Mouse (Mus musculus) embryonic fibroblast, embryonic 13.5 days (primary cell): ENCODE results near the gene Trpm6. TPM values are rescaled to one million over a fixed set of nuclear protein-coding genes. Genes with fewer than 3 reads are reported as not detected.

Experiments used
- H3K27ac ChIP-seq: 2 replicates; pipeline ENCODE4 v1.5.1; 2012; ENCODE audit warnings: low read length, control low read depth, inconsistent platforms; ENCODE audit not compliant: insufficient read depth
- H3K4me1 ChIP-seq: 2 replicates; pipeline ENCODE4 v1.6.1; 2011; ENCODE audit warnings: low read length; ENCODE audit not compliant: control insufficient read depth, insufficient read depth
- H3K4me3 ChIP-seq: 2 replicates; pipeline ENCODE4 v1.5.1; 2011; ENCODE audit warnings: mild to moderate bottlenecking, control low read depth, low read length; ENCODE audit not compliant: insufficient read depth
- CTCF ChIP-seq: IDR thresholded peaks from 2 replicates; pipeline ENCODE4 v1.5.1; 2011; ENCODE audit warnings: mild to moderate bottlenecking, control low read depth, low read length, moderate library complexity, borderline replicate concordance; ENCODE audit not compliant: insufficient read depth
- POLR2A ChIP-seq: IDR thresholded peaks from 2 replicates; pipeline ENCODE4 v1.6.1; 2011; ENCODE audit warnings: low read depth, mild to moderate bottlenecking, control low read depth, low read length, moderate library complexity
- polyA plus RNA-seq: library from polyadenylated mRNA; stranded (reverse); fragments of >200 nt; gene quantifications from 2 replicates; pipeline ENCODE4 v1.2.4, GENCODE M21; 2011; ENCODE audit warnings: low read depth; ENCODE audit not compliant: missing spikeins, insufficient read length

The Trpm6 gene
- polyA plus RNA-seq, 1 experiment, result 0.74 TPM

DNA sequence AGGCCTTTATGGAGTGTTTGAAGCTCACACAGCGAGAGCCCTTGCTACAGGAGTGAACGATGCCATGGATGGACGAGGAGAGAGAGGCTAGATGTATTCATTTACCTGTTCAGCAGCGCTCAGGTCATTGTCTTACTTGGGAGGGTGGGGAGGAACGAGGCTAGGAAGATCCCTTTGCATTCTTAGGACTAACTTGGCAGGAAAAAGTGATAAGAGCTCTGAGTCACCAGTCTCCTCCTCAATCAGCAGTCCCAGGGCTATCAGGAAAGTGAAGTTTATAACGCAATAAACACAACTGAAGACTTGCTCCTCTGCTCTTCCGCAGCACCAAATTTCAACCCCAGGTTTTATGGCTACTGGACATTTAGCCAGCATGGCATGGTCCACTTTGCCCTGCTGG lies 19.5 kb upstream of the Trpm6 start:
- Histone ChIP-seq H3K4me3 (no peak overlapping the region), H3K27ac (no peak overlapping the region), H3K4me1 (no peaks in the 10 kb centered on the region; the same call in 1 of the 2 replicates)
- TF ChIP-seq CTCF (no peak), POLR2A (no peak)

DNA sequence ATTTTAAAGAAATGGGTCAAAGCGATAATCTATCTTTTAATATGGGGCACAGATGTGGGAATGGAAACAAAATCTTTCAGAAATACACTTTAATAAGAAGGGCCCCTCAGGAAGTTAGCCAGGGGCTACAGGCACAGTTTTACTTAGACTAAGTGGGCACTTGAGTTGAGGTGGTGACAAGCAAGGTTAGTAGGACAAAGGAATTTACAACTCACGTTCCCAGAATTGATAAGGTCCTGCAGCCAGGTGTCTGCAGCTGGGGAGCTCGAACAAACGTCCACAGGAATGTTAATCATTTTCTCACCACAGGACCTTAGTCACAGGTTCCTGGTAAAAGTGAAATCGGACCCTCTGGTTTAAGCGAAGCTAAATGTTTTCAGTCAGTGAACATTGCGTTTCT lies 18.7 kb upstream of the Trpm6 start:
- no peak overlapping the region for H3K4me3 ChIP-seq
- H3K4me1 ChIP-seq, result no peaks in the 10 kb centered on the region; the same call in 1 of the 2 replicates
- no peak overlapping the region for H3K27ac ChIP-seq
- TF ChIP-seq CTCF, result no peak
- TF ChIP-seq POLR2A, result no peak

DNA sequence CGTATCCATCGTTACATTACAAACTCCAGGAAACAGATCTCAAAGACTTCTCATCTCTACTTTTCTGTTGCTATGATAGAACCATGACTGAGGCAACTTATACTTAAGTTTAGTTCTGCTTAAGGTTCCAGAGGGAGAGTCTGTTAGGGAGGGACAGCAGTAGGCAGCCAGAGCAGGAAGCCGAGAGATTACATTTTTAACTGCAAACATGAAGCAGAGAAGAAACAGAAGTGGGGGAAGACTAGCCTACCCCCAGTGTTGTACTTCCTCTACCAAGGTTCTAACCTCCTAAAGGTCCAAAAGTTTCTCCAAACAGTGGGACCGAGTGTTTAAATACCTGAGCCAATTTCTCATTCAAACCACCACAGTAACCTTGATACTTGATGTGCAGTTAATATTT lies 13.9 kb upstream of the Trpm6 start:
- TF ChIP-seq CTCF (no peak), POLR2A (no peak)
- no peak overlapping the region for H3K27ac ChIP-seq
- H3K4me3 ChIP-seq, result no peak overlapping the region
- H3K4me1 ChIP-seq, result no peaks in the 10 kb centered on the region

DNA sequence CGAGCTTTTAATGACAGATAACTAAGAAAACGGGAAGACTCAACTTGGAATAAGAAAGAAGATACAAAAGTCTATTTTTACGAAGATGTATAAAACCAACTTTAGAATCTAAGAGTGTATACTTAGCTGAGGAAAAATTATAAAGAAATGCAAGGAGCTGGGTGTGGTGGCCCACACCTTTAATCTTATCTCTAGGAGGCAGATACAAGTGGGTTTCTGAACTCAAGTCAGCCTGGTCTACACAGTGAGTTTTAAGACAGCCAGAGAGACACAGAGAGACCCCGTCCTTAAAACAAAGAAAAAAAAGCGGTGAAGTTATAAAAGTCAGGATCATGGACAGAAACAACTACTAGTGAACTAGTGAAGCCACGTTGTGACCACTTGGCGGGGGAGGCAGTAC lies 10.6 kb upstream of the Trpm6 start:
- no peak for TF ChIP-seq POLR2A
- TF ChIP-seq CTCF, result no peak
- no peak overlapping the region for H3K4me3 ChIP-seq
- no peak overlapping the region for H3K27ac ChIP-seq
- H3K4me1 ChIP-seq, result no peaks in the 10 kb centered on the region

DNA sequence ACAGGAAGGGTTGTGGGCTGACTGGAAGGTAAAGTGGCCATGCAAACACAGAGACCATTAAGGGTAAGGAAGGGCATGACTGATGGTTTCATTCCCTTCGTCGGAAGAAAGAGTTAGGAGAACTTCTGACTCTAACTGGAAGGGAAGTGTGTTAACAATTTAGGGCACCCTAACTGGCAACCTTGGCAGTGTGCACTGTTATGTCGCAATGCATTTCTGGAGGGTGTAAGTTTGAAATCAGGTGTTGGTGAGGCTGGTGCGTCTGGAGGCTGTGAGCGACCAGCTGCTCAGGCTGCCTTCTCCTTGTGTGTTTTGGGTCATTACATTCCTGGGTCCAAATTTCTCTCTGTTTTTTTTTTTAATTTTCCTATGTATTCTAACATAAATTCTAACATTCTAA lies 5.8 kb upstream of the Trpm6 start:
- Histone ChIP-seq H3K27ac (no peak overlapping the region), H3K4me1 (peaks cover 5% of the 10 kb centered on the region; the same call in 1 of the 2 replicates), H3K4me3 (no peak overlapping the region)
- TF ChIP-seq POLR2A (no peak), CTCF (no peak)

DNA sequence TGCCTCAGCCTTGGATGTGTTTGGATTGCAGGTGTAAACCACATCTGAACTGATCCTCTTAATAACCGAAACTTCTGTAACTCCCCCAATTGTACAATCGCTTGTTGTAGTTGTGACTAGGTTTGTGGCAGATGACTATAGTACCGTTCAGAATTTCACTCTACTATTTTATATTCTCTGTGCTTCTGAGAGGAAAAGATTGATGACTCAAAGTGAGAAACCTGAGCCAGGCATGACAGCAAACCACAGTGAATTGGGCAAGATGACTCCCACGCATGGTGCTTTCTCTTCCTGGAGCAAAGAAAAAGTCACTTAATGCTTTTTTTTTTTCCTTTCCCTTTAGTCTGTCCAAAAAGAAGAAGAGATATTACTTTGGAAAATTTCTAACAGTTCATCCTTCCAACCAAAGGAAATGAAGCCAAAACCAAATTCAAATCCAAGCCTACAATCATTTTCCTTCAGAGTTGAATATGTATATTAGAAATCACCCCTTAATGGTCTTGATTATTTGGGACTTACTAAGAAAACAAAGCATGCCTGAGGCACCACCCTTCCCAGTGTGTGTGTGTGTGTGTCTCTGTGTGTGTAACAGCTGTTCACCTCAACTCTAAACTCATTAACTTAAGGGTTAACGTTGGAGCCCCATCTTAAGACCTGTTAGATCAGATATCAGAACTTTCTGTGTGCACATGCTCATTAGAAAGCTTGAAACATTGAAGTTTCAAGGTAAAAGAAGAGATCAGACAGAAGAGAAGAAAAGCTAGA lies 3.0 kb upstream of the Trpm6 start:
- TF ChIP-seq POLR2A, result no peak
- no peak for TF ChIP-seq CTCF
- no peak overlapping the region for H3K4me3 ChIP-seq
- peak overlapping the region; percentile 80 for H3K27ac ChIP-seq
- H3K4me1 ChIP-seq, result peaks cover 7% of the 10 kb centered on the region; the same call in 1 of the 2 replicates

DNA sequence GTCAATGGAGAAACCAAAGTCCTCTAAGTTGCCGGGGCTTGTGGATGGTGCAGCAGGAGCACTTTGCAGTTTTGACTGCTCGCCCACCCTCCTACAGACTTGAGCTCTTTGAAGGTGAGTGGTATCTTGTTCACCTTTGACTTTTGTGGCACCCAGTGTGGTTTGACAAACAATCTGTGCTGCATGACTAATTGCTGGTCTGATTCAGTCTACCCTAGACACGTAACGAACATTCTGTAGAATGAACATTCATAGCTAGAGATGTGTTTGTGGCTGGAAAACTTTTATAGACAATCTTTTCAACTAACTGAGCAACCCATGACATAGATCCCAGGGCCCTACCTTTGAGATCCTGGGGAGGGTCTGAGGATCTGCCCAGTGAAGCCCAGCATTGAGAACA lies 2.4 kb upstream of the Trpm6 start:
- TF ChIP-seq CTCF, result no peak
- no peak for TF ChIP-seq POLR2A
- Histone ChIP-seq H3K4me1 (peaks cover 7% of the 10 kb centered on the region; the same call in 1 of the 2 replicates), H3K27ac (peak overlapping the region; percentile 80), H3K4me3 (no peak overlapping the region)

DNA sequence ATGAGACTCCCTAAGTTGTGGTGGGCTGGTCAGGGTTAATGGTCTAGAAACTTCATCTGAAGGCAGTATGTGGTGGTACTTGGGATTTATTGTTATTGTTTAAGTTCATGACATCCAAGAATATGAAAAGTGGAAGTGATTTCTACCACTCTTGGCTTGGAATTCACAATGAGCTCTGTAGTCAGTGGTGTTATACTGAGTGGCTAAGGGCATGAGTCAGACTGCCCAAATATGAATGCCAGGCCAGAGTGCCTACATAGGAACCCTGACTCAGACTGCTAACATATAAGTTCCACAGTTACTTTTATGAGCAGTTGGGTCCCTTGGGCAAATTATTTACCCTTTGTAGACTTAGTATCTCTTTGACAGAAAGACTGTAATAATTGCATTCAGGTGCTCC lies 7.4 kb downstream of the Trpm6 start:
- peaks cover 3% of the 10 kb centered on the region; the same call in 1 of the 2 replicates for H3K4me1 ChIP-seq
- H3K4me3 ChIP-seq, result no peak overlapping the region
- TF ChIP-seq POLR2A (no peak), CTCF (no peak)
- H3K27ac ChIP-seq, result peak overlapping the region; percentile 68

DNA sequence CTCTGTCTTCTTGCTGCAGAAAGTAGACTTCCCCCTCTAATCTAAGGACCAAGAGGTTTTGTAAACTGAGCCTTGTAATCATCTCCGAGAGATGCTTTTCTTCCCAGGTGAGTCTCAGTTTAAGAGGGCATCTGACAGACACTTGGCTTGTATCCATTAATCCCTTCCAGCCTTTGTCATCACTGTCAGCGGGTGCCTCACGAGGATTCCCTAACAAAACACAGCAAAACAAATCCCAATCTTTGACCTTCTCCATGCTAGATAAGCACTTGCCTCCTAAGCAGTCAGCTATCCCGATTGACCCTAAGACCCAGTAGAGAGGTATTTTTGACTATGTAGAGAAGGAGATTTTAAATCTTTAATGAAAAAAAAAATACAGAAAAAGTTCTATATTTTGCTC lies 7.9 kb downstream of the Trpm6 start:
- Histone ChIP-seq H3K4me1 (peaks cover 3% of the 10 kb centered on the region; the same call in 1 of the 2 replicates), H3K4me3 (no peak overlapping the region), H3K27ac (peak overlapping the region; percentile 68)
- no peak for TF ChIP-seq POLR2A
- TF ChIP-seq CTCF, result no peak

DNA sequence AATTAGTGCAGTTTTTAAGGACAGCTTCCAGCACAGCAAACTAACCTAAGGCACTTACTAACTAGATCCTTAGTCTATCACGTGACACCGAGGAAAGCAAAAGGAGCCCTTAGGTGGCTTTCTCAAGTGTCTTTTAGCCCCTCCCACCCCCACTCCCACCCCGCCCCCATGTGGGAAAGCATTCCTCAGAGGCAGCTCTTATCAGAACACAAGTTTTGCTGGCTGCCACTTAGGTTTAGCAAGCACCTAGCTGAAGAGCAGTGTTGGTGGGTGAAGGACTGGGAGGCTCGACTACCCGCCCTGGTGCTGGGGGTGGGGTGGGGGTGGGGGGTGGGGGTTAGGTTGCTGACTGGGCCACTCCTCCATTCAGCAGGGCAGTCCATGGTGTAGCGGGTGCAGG lies 8.5 kb downstream of the Trpm6 start:
- Histone ChIP-seq H3K4me3 (no peak overlapping the region), H3K27ac (no peak overlapping the region), H3K4me1 (peaks cover 3% of the 10 kb centered on the region; the same call in 1 of the 2 replicates)
- no peak for TF ChIP-seq CTCF
- TF ChIP-seq POLR2A, result no peak

DNA sequence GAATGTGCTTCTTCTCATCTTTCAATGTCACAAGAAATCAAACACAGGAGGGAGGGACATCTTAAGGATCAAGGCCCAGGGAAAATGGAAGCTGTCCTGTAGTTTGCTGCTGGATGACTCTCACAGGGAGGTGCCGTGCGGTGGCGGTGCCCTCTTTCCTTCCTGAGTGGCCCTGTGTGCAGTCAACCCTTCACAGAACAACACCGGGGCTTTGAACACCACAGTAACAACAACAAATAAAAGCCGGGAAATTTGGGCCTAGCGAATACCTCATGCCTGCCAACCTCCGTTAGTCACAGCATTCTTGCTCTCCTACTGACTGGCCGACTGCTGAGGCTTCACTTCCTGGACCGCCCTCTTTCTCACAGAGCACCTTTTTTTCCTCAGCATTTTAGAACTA lies 9.1 kb downstream of the Trpm6 start:
- TF ChIP-seq POLR2A, result no peak
- TF ChIP-seq CTCF, result no peak
- H3K4me1 ChIP-seq, result peaks cover 3% of the 10 kb centered on the region; the same call in 1 of the 2 replicates
- H3K4me3 ChIP-seq, result no peak overlapping the region
- peak overlapping the region; percentile 47 for H3K27ac ChIP-seq

DNA sequence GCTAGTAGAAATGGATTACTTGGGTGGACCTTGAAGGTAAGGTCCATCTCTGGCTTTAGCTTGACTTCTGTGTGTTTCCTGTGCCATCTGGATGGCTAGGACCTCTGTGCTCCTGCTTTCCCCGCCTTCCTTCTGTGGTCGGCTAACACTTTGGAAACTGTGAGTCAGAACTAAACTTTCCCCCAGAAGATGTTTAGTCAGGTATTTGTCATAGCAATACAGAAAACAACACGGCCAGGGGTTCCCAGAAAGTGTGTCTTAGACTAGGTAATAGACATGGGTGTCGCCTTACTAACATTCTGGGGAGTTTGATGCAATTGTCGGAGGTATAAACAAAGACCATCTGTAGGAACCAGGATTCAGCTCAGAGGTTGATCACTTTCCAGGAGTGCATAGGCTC lies 16.6 kb downstream of the Trpm6 start:
- TF ChIP-seq CTCF, result no peak
- TF ChIP-seq POLR2A, result no peak
- peak overlapping the region; percentile 17; the same call in 1 of the 2 replicates for H3K27ac ChIP-seq
- no peak overlapping the region for H3K4me3 ChIP-seq
- H3K4me1 ChIP-seq, result peaks cover 6% of the 10 kb centered on the region; the same call in 1 of the 2 replicates
